Mouse (Mus musculus) cortical plate, adult 2 months (tissue): ENCODE data around the gene Thada.

Experiments used
- CTCF ChIP-seq: fragments of 200-500 bp; IDR thresholded peaks from 2 replicates; pipeline ENCODE4 v1.5.1; 2011; ENCODE audit warnings: mild to moderate bottlenecking, control low read depth, low read length; ENCODE audit not compliant: insufficient read depth; ENCODE audit errors: extremely low read depth
- POLR2A ChIP-seq: fragments of 200-500 bp; IDR thresholded peaks from 2 replicates; pipeline ENCODE4 v1.6.1; 2011; ENCODE audit warnings: mild to moderate bottlenecking, low read length, control low read depth; ENCODE audit not compliant: insufficient read depth; ENCODE audit errors: extremely low read depth

DNA sequence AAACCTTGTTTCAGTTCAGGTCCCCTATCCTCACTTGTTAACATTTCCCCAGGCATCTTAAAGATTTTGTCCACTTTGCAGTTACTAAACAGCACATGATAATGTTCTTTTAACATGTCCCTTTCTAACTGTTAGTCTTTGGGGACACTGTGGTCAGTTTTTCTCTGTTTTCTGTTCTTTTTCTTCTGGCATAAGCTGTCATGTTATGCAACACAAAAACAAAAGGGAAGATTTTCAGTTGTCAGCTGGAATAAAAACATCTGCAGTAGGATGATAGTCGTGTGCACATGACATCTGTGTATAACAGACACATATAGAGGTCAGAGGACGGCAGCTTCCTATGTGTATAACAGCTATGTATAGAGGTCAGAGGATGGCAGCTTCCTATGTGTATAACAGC lies 39.9 kb upstream of the Thada start:
- TF ChIP-seq CTCF = no peak
- no peak for TF ChIP-seq POLR2A
